Mouse (Mus musculus): Measurements from ENCODE around the gene Rnf227.

The Rnf227 gene

GRCm38 (mm10) chr11:69328517-69328916, 11.7 kb upstream of the Rnf227 start:
- in situ Hi-C loops (cut with MboI; ENCODE audit: low sequenced_read_pairs): no loop called here

- in situ Hi-C loops (cut with MboI; ENCODE audit: low sequenced_read_pairs): no loop called here
Observed at GRCm38 (mm10) chr11:69331152-69331551, 9.1 kb upstream of the Rnf227 start.

- in situ Hi-C loops (cut with MboI; ENCODE audit: low sequenced_read_pairs): no loop called here
Observed at GRCm38 (mm10) chr11:69331929-69332405, 8.3 kb upstream of the Rnf227 start.

- in situ Hi-C loops (cut with MboI; ENCODE audit: low sequenced_read_pairs): no loop called here
Observed at GRCm38 (mm10) chr11:69332713-69333253, 7.5 kb upstream of the Rnf227 start.

GRCm38 (mm10) chr11:69333922-69334321, 6.3 kb upstream of the Rnf227 start:
- in situ Hi-C loops (cut with MboI; ENCODE audit: low sequenced_read_pairs): no loop called here

GRCm38 (mm10) chr11:69334796-69335195, 5.5 kb upstream of the Rnf227 start:
- in situ Hi-C loops (cut with MboI; ENCODE audit: low sequenced_read_pairs): no loop called here

- in situ Hi-C loops (cut with MboI; ENCODE audit: low sequenced_read_pairs): no loop called here
Observed at GRCm38 (mm10) chr11:69346441-69346840, 6.2 kb downstream of the Rnf227 start.

- in situ Hi-C loops (cut with MboI; ENCODE audit: low sequenced_read_pairs): no loop called here
Observed at GRCm38 (mm10) chr11:69356544-69356943, 16.3 kb downstream of the Rnf227 start.

GRCm38 (mm10) chr11:69357690-69358089, 17.4 kb downstream of the Rnf227 start:
- in situ Hi-C loops (cut with MboI; ENCODE audit: low sequenced_read_pairs): no loop called here

GRCm38 (mm10) chr11:69362021-69362420, 21.8 kb downstream of the Rnf227 start:
- in situ Hi-C loops (cut with MboI; ENCODE audit: low sequenced_read_pairs): no loop called here

GRCm38 (mm10) chr11:69362479-69362878, 22.2 kb downstream of the Rnf227 start:
- in situ Hi-C loops (cut with MboI; ENCODE audit: low sequenced_read_pairs): no loop called here

- in situ Hi-C loops (cut with MboI; ENCODE audit: low sequenced_read_pairs): no loop called here
Observed at GRCm38 (mm10) chr11:69364376-69364775, 24.1 kb downstream of the Rnf227 start.

GRCm38 (mm10) chr11:69364910-69365309, 24.6 kb downstream of the Rnf227 start:
- in situ Hi-C loops (cut with MboI; ENCODE audit: low sequenced_read_pairs): no loop called here

GRCm38 (mm10) chr11:69365722-69366121, 25.5 kb downstream of the Rnf227 start:
- in situ Hi-C loops (cut with MboI; ENCODE audit: low sequenced_read_pairs): no loop called here

GRCm38 (mm10) chr11:69366157-69366854, 26.0 kb downstream of the Rnf227 start:
- in situ Hi-C loops (cut with MboI; ENCODE audit: low sequenced_read_pairs): no loop called here

GRCm38 (mm10) chr11:69366855-69367615, 26.8 kb downstream of the Rnf227 start:
- in situ Hi-C loops (cut with MboI; ENCODE audit: low sequenced_read_pairs): no loop called here

GRCm38 (mm10) chr11:69367616-69368355, 27.5 kb downstream of the Rnf227 start:
- in situ Hi-C loops (cut with MboI; ENCODE audit: low sequenced_read_pairs): no loop called here

GRCm38 (mm10) chr11:69368356-69369214, 28.3 kb downstream of the Rnf227 start:
- in situ Hi-C loops (cut with MboI; ENCODE audit: low sequenced_read_pairs): no loop called here

- in situ Hi-C loops (cut with MboI; ENCODE audit: low sequenced_read_pairs): no loop called here
Observed at GRCm38 (mm10) chr11:69369215-69369989, 29.1 kb downstream of the Rnf227 start, which contains the start of gene Chd3. Gene Chd3, minus strand, starts transcription at chr11:69369406.
